Mouse (Mus musculus) lung, embryonic 14.5 days (tissue): ENCODE measurements around the gene Pak6. TPM values are rescaled to one million over a fixed set of nuclear protein-coding genes. Genes with fewer than 3 reads are reported as not detected.

ENCODE experiments used
- ATAC-seq: fragments of 200-750 bp; cut with Nextera tagmentation; 2 replicates; pipeline ENCODE4 v1.8.0; 2017; ENCODE audit warnings: mild to moderate bottlenecking, moderate TSS enrichment, moderate library complexity; ENCODE audit not compliant: insufficient read depth
- DNase-seq: peaks from one replicate; pipeline ENCODE4 v3.0.0-alpha.2; 2015
- H3K27ac ChIP-seq: fragments of 300-500 bp; sonication (generic); 2 replicates; pipeline ENCODE4 v1.5.1; 2014; ENCODE audit warnings: low read depth, mild to moderate bottlenecking, moderate library complexity
- H3K27me3 ChIP-seq: fragments of 300-500 bp; sonication (generic); 2 replicates; pipeline ENCODE4 v1.6.1; 2014; ENCODE audit warnings: low read length, control low read depth; ENCODE audit not compliant: insufficient read depth
- H3K36me3 ChIP-seq: fragments of 300-500 bp; sonication (generic); 2 replicates; pipeline ENCODE4 v1.6.1; 2014; ENCODE audit warnings: control low read depth; ENCODE audit not compliant: insufficient read depth
- H3K4me1 ChIP-seq: fragments of 300-500 bp; sonication (generic); 2 replicates; pipeline ENCODE4 v1.6.1; 2014; ENCODE audit warnings: antibody characterized with exemption, control low read depth; ENCODE audit not compliant: insufficient read depth
- H3K4me2 ChIP-seq: fragments of 300-500 bp; sonication (generic); 2 replicates; pipeline ENCODE4 v1.6.1; 2014; ENCODE audit warnings: mild to moderate bottlenecking
- H3K4me3 ChIP-seq: fragments of 300-500 bp; sonication (generic); 2 replicates; pipeline ENCODE4 v1.5.1; 2014; ENCODE audit warnings: low read depth, low read length
- H3K9ac ChIP-seq: fragments of 300-500 bp; sonication (generic); 2 replicates; pipeline ENCODE4 v1.6.1; 2014
- H3K9me3 ChIP-seq: fragments of 300-500 bp; sonication (generic); 2 replicates; pipeline ENCODE4 v1.6.1; 2016; ENCODE audit warnings: low read depth, low read length, control low read depth
- CTCF ChIP-seq: IDR thresholded peaks from 2 replicates; pipeline ENCODE4 v1.5.1; 2016; ENCODE audit warnings: antibody characterized with exemption, low read depth
- WGBS: fragments of 180-500 bp; shearing (Covaris S2); extraction: QIAGEN DNeasy Blood & Tissue Kit; methylation state at CpG from one replicate; pipeline ENCODE4 v1.1.7; 2014; 5-methylcytosine and 5-hydroxymethylcytosine counted together
- polyA plus RNA-seq: library from polyadenylated mRNA; unstranded; fragments of >200 nt; fragmentation: Nextera tagmentation; extraction: Ambion mirVana; gene quantifications from 2 replicates; pipeline ENCODE4 v1.2.1, GENCODE M21; 2014

The Pak6 gene
- polyA plus RNA-seq, 1 experiment from 2014 or later = 0.95 TPM

DNA sequence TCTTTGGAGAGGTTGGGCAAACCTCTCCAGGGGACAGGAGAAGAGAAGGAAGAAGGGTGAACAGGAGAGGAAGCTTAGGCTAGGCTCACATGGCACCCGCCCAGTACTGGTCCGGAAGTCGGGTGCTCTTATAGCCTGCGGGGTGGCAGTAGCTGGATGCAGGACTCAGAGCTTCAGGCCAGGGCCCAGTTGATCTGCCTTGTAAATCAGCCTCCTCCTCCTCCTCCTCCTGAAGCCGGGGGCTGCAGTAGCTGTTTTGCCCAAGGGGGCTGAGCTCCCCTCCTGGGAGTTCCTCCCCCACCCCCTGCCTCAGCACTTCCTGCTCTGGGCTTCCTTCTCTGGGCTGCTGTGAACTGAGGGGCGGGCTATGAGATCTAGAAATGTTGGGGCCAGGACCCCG lies 65.2 kb downstream of the Pak6 start, which contains the start of gene Plcb2:
Plcb2 (minus strand) TSS at position 102 of the 400 bp plus-strand sequence.
- Histone ChIP-seq H3K4me2 (peak within 1 kb of the TSS; percentile 53), H3K9ac (no peak within 1 kb of the TSS), H3K4me3 (no peak within 1 kb of the TSS), H3K27me3 (peaks cover 6% of the 10 kb centered on the region; the same call in 1 of the 2 replicates), H3K9me3 (no peaks in the 10 kb centered on the region), H3K36me3 (no peaks in the 10 kb centered on the region), H3K4me1 (peaks cover 12% of the 10 kb centered on the region), H3K27ac (peak within 1 kb of the TSS; percentile 55)
- peak; percentile 66 for DNase-seq
- WGBS = 8% methylated on average over 7 of the region's 7 CpGs
- TF ChIP-seq CTCF = no peak
- ATAC-seq = peak; percentile 75

- no peak for TF ChIP-seq CTCF
- 33% methylated on average over 4 of the region's 4 CpGs for WGBS
- H3K27ac ChIP-seq = no peak overlapping the region
- no peak overlapping the region for H3K4me3 ChIP-seq
- DNase-seq (no peak), ATAC-seq (no peak; the same call in 1 of the 2 replicates)
- H3K9me3 ChIP-seq = no peaks in the 10 kb centered on the region
- H3K4me1 ChIP-seq = peaks cover 12% of the 10 kb centered on the region
- peaks cover 6% of the 10 kb centered on the region; the same call in 1 of the 2 replicates for H3K27me3 ChIP-seq
- no peaks in the 10 kb centered on the region for H3K36me3 ChIP-seq
- no peak overlapping the region for H3K4me2 ChIP-seq
- no peak overlapping the region for H3K9ac ChIP-seq
Observed at GRCm38 (mm10) chr2:118729194-118729593, 66.1 kb downstream of the Pak6 start.

DNA sequence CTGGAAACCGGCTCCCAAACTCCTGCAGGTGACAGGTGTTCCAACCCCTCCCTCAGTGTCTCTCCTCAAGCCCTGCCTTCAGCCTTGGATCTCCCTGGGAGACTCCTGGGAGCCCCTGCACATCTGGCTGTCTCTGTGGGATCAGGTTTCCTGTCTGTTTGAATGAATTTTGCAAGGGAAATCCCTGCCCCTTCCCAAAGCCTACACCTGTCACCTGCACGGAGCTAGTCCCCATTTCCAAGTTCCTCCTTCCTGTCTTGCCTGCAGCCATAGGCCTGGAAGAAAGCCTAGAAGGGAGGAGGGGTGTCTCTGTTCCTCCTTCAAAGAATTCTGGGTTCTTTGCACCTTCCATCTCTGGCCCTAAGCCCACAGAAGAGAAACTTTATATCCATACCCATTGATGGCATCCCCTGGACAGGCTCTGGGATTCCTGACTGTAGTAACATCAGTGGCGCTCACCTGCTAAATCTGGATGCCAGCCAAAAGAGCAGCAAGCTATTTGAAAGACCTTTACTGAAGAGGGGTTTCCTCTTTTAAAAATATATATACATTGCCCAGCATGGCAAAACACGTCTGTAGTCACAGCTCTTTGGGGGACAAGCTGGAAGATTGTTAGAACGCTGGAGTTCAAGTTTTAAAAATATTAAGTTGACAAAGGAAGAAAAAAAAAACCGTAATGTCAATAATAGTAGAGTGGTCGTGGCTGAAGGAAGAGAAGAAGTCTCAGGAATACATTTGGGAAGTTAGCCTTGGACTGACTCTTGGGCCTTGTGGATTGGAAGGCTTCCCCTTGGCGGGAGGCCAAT lies 66.9 kb downstream of the Pak6 start:
- peaks cover 6% of the 10 kb centered on the region; the same call in 1 of the 2 replicates for H3K27me3 ChIP-seq
- H3K27ac ChIP-seq = no peak overlapping the region
- peaks cover 12% of the 10 kb centered on the region for H3K4me1 ChIP-seq
- no peaks in the 10 kb centered on the region for H3K36me3 ChIP-seq
- H3K4me2 ChIP-seq = no peak overlapping the region
- 15% methylated on average over 8 of the region's 8 CpGs for WGBS
- H3K9ac ChIP-seq = no peak overlapping the region
- H3K9me3 ChIP-seq = no peaks in the 10 kb centered on the region
- H3K4me3 ChIP-seq = no peak overlapping the region
- no peak for TF ChIP-seq CTCF
- no peak for ATAC-seq
- DNase-seq = peak; percentile 27

- Histone ChIP-seq H3K27ac (no peak overlapping the region), H3K36me3 (no peaks in the 10 kb centered on the region), H3K9ac (no peak overlapping the region), H3K9me3 (no peaks in the 10 kb centered on the region), H3K4me2 (no peak overlapping the region), H3K4me1 (peaks cover 12% of the 10 kb centered on the region), H3K4me3 (no peak overlapping the region), H3K27me3 (peaks cover 5% of the 10 kb centered on the region; the same call in 1 of the 2 replicates)
- DNase-seq = peak; percentile 93
- peak; percentile 32; the same call in 1 of the 2 replicates for ATAC-seq
- WGBS = 2% methylated on average over 3 of the region's 3 CpGs
- TF ChIP-seq CTCF = peak; percentile 88
Observed at GRCm38 (mm10) chr2:118730622-118730915, 67.5 kb downstream of the Pak6 start.

DNA sequence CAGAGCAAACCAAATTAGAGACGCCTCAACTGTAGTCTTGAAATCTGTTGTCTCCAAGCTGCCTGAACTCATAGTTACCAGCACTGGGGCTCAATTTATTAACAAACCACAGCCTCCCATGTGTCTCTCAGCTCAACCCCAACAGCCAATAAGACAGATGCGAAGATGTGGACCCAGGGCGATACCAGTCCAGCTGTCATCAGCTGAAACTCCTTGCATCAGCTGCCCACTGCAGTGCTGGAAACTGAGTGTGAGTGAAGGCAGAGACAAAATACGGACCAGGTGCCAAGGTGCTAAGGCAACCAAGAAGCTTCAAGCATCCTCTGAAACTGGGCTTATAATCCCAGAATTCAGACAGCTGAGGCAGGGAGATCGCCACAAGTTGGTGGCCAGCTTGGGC lies 68.9 kb downstream of the Pak6 start:
- H3K27me3 ChIP-seq = peaks cover 3% of the 10 kb centered on the region; the same call in 1 of the 2 replicates
- H3K9ac ChIP-seq = no peak overlapping the region
- DNase-seq (no peak), ATAC-seq (no peak)
- no peak overlapping the region for H3K4me2 ChIP-seq
- no peaks in the 10 kb centered on the region for H3K36me3 ChIP-seq
- peaks cover 12% of the 10 kb centered on the region for H3K4me1 ChIP-seq
- H3K9me3 ChIP-seq = no peaks in the 10 kb centered on the region
- WGBS = 76% methylated on average over 5 of the region's 5 CpGs
- TF ChIP-seq CTCF = no peak
- H3K27ac ChIP-seq = no peak overlapping the region
- no peak overlapping the region for H3K4me3 ChIP-seq

GRCm38 (mm10) chr2:118733341-118733740 lies 70.2 kb downstream of the Pak6 start:
- H3K36me3 ChIP-seq = no peaks in the 10 kb centered on the region
- H3K27me3 ChIP-seq = peaks cover 3% of the 10 kb centered on the region; the same call in 1 of the 2 replicates
- no peak overlapping the region for H3K9ac ChIP-seq
- no peak overlapping the region for H3K27ac ChIP-seq
- peaks cover 2% of the 10 kb centered on the region for H3K4me1 ChIP-seq
- 49% methylated on average over 5 of the region's 5 CpGs for WGBS
- H3K4me3 ChIP-seq = no peak overlapping the region
- no peak overlapping the region for H3K4me2 ChIP-seq
- H3K9me3 ChIP-seq = no peaks in the 10 kb centered on the region
- ATAC-seq (no peak), DNase-seq (no peak)
- no peak for TF ChIP-seq CTCF

- no peaks in the 10 kb centered on the region for H3K4me1 ChIP-seq
Observed at GRCm38 (mm10) chr2:118740341-118740740, 77.2 kb downstream of the Pak6 start.

More at GRCm38 (mm10) chr2:118740341-118740740, 77.2 kb downstream of the Pak6 start:
- H3K36me3 ChIP-seq = no peaks in the 10 kb centered on the region
- no peak overlapping the region for H3K4me2 ChIP-seq
- DNase-seq (no peak), ATAC-seq (no peak)
- TF ChIP-seq CTCF = no peak
- WGBS = 50% methylated on average over 3 of the region's 3 CpGs
- H3K4me3 ChIP-seq = no peak overlapping the region
- peaks cover 9% of the 10 kb centered on the region for H3K27me3 ChIP-seq
- no peaks in the 10 kb centered on the region for H3K9me3 ChIP-seq
- H3K27ac ChIP-seq = no peak overlapping the region
- no peak overlapping the region for H3K9ac ChIP-seq
